Mouse (Mus musculus) cerebellum, adult 2 months (tissue): ENCODE measurements around the gene Gm17364.

ENCODE experiments used
- CTCF ChIP-seq: fragments of 200-500 bp; IDR thresholded peaks from 2 replicates; pipeline ENCODE4 v1.5.1; 2011; ENCODE audit warnings: low read depth, mild to moderate bottlenecking, control low read depth, low read length, moderate library complexity, borderline replicate concordance; ENCODE audit not compliant: insufficient read depth
- POLR2A ChIP-seq: fragments of 200-500 bp; IDR thresholded peaks from 2 replicates; pipeline ENCODE4 v1.6.1; 2011; ENCODE audit warnings: low read length, control low read depth, borderline replicate concordance; ENCODE audit not compliant: insufficient read depth

DNA sequence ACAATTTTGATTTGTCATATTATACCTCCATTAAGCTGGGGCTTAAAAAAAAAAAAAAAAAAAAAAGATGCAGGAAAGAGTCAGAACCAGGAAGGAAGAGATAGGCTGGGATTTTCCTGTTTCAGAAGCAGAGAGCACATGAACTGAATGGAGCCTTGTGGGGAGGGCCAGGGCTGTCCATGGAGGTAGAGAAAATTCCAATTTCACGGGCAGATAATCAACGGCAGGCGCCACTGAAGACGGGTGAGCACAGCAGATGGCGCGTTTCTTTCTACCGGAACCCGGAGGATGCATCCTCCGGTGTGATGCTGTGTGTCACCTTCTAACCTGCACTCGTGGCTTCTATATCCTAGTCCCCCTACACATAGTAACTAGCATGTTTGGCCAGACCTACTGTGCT lies 22.6 kb upstream of the Gm17364 start:
- TF ChIP-seq CTCF = no peak
- no peak for TF ChIP-seq POLR2A
